Mouse (Mus musculus) midbrain, embryonic 12.5 days (tissue): ENCODE measurements around the gene Erp27. TPM values are rescaled to one million over a fixed set of nuclear protein-coding genes. Genes with fewer than 3 reads are reported as not detected.
"Not testable (repeated sequence)": the region's sequence is repeated elsewhere in the genome, so short reads cannot be mapped to it uniquely, and the experiment has no call there.

ENCODE experiments used
- ATAC-seq: fragments of 200-750 bp; cut with Nextera tagmentation; 2 replicates; pipeline ENCODE4 v1.8.0; 2017; ENCODE audit warnings: low read depth, moderate TSS enrichment, moderate library complexity; ENCODE audit not compliant: low FRiP score
- H3K27ac ChIP-seq: fragments of 300-500 bp; sonication (generic); replicated peaks from 2 replicates; pipeline ENCODE4 v1.5.1; 2016; ENCODE audit warnings: mild to moderate bottlenecking
- H3K27me3 ChIP-seq: fragments of 300-500 bp; sonication (generic); 2 replicates; pipeline ENCODE4 v1.6.1; 2016; ENCODE audit warnings: mild to moderate bottlenecking
- H3K36me3 ChIP-seq: fragments of 300-500 bp; sonication (generic); 2 replicates; pipeline ENCODE4 v1.6.1; 2016
- H3K4me1 ChIP-seq: fragments of 300-500 bp; sonication (generic); 2 replicates; pipeline ENCODE4 v1.6.1; 2016
- H3K4me2 ChIP-seq: fragments of 300-500 bp; sonication (generic); replicated peaks from 2 replicates; pipeline ENCODE4 v1.6.1; 2016; ENCODE audit warnings: mild to moderate bottlenecking, moderate library complexity
- H3K4me3 ChIP-seq: fragments of 300-500 bp; sonication (generic); 2 replicates; pipeline ENCODE4 v1.5.1; 2016; ENCODE audit warnings: mild to moderate bottlenecking
- H3K9ac ChIP-seq: fragments of 300-500 bp; sonication (generic); replicated peaks from 2 replicates; pipeline ENCODE4 v1.6.1; 2016; ENCODE audit warnings: mild to moderate bottlenecking, moderate library complexity
- H3K9me3 ChIP-seq: fragments of 300-500 bp; sonication (generic); 2 replicates; pipeline ENCODE4 v1.6.1; 2016; ENCODE audit warnings: mild to moderate bottlenecking
- WGBS: fragments of 180-500 bp; shearing (Covaris S2); methylation state at CpG from one replicate; pipeline ENCODE4 v1.1.7; 2016; 5-methylcytosine and 5-hydroxymethylcytosine counted together
- polyA plus RNA-seq: library from polyadenylated mRNA; unstranded; fragments of >200 nt; fragmentation: Nextera tagmentation; extraction: Ambion mirVana; gene quantifications from 2 replicates; pipeline ENCODE4 v1.2.1, GENCODE M21; 2016

Erp27 gene
- polyA plus RNA-seq, 1 experiment from 2014 or later = not detected

DNA sequence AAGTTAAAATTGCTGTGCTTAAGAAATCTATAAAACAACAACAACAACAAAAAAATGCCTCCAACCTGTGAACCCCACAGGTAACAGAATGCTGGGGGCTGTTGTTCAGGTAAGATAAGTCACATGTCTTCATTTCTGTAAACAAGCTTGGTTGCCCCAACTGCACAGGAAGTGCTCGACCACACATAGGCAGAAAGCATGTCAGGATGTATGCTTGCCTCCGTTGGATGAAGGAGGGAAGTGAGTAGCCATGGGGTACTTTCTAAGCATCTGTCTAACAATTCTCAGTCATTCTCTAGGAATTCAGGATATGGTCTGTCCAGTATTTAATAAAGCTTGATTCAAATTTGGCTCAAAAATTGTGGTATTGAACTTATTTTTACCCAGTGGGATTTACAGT is 23.0 kb downstream of the Erp27 start:
- WGBS = 90% methylated on average over 2 of the region's 2 CpGs
- Histone ChIP-seq H3K4me2 (no peak overlapping the region), H3K4me1 (no peaks in the 10 kb centered on the region), H3K27me3 (no peaks in the 10 kb centered on the region), H3K9ac (no peak overlapping the region), H3K4me3 (no peak overlapping the region), H3K9me3 (no peaks in the 10 kb centered on the region), H3K27ac (no peak overlapping the region), H3K36me3 (no peaks in the 10 kb centered on the region)
- no peak for ATAC-seq

DNA sequence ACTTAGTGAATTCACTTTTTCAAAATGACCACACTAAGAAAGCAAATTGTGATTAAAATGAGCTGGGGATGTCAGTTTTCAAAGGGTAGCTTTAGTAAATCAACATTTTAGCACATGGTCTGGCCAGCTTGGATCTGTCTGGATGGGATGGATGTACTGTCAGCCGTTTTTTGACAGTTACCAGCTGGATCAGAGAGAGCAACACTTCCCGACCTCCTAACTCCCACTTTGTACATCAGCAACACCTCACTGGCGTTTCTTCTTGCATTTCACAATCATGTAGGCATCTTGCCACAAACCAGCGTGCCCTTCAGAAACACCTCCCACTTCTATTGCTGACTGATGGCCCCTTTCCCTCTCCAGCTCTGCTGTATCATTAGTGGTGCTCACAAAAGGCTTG is 23.8 kb downstream of the Erp27 start:
- H3K27me3 ChIP-seq = no peaks in the 10 kb centered on the region
- no peak overlapping the region for H3K4me2 ChIP-seq
- H3K9me3 ChIP-seq = no peaks in the 10 kb centered on the region
- no peak for ATAC-seq
- no peak overlapping the region for H3K4me3 ChIP-seq
- H3K4me1 ChIP-seq = no peaks in the 10 kb centered on the region
- H3K27ac ChIP-seq = no peak overlapping the region
- WGBS = 76% methylated on average over 4 of the region's 4 CpGs
- no peaks in the 10 kb centered on the region for H3K36me3 ChIP-seq
- no peak overlapping the region for H3K9ac ChIP-seq

DNA sequence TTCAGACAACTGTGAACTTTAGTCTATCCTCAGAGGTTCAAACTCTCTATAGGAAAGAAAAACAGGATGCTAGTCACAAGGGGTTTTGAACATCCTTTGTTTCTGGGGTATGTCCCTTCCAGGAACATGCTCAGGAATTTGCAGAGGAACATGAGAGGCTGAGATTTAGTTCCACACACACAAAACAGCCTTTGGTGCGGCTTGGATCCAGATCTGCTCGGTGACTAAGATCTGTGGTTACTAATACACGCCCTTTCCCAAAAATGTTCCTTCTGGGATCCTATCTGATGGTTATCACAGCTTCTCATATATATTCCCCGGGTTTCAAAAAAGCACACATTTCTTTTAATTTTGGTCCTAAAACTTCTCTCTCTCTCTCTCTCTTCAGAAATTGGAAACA is 24.2 kb downstream of the Erp27 start:
- Histone ChIP-seq H3K4me3 (no peak overlapping the region), H3K36me3 (no peaks in the 10 kb centered on the region), H3K4me1 (no peaks in the 10 kb centered on the region), H3K27me3 (no peaks in the 10 kb centered on the region), H3K27ac (no peak overlapping the region), H3K4me2 (no peak overlapping the region), H3K9ac (no peak overlapping the region), H3K9me3 (no peaks in the 10 kb centered on the region)
- WGBS = 81% methylated on average over 4 of the region's 4 CpGs
- no peak for ATAC-seq

DNA sequence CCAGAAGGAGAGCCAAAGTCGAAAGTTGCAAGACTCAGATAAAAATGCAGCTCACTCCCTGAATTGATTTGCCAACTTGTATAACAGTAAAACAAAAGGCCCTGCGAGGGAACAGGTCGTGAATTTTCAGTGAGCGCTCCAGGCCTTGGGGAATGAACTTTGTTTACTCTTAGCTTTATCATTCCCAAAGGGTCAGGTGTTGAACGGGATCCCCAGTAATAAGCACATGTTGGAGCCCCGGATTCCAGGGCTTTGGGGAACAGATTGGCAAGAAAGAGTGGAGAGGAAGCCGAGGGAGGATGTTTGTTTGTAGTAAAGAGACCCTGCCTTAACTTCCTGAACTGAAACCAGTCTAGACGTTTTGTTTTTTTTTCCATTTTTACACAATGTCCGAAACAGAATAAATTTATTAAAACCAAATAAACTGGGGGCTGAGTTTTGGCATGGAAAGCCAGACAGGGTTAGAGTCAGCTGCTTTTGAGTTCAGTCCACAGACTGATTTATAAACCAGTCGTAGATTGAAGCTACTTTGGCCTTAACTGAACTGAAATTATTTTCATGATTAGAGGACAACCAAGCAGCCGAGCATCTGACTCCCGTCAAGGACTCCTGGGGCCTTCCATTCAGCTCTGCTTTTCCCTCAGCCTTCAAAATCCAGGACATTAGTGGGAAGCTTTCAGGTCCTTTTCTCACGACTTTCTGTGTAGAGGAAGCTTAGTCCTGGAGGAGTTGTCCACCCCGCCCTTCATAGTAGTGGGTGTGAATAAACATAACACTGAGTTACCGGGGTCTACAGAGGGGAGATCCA is 27.2 kb downstream of the Erp27 start:
- no peak for ATAC-seq

DNA sequence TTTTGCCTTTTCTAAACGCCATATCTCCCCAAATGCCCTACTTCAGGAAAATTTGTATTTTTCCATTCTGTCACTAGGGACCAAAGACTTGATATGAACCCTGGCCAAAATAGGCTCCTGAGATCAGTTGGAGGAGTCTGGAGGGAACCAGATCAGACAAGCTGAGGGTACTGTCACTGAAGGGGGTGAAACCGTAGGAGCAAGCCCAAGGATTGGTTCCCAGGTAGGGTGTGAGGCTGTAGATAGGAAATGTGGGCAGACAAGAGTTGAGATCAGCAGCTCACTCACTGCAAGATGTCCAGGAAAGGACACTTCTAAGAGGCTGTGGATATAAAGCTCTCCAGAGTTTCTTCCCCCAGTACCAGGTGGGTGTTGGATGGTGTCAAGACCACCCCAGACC is 30.0 kb downstream of the Erp27 start:
- WGBS = 87% methylated on average over 2 of the region's 2 CpGs

More for the DNA sequence above, 27.2 kb downstream of the Erp27 start:
- H3K9me3 ChIP-seq = no peaks in the 10 kb centered on the region
- H3K27me3 ChIP-seq = no peaks in the 10 kb centered on the region
- H3K4me2 ChIP-seq = no peak overlapping the region
- H3K27ac ChIP-seq = no peak overlapping the region
- no peak overlapping the region for H3K9ac ChIP-seq
- WGBS = 65% methylated on average over 15 of the region's 15 CpGs
- H3K4me1 ChIP-seq = no peaks in the 10 kb centered on the region
- H3K4me3 ChIP-seq = no peak overlapping the region
- no peaks in the 10 kb centered on the region for H3K36me3 ChIP-seq

DNA sequence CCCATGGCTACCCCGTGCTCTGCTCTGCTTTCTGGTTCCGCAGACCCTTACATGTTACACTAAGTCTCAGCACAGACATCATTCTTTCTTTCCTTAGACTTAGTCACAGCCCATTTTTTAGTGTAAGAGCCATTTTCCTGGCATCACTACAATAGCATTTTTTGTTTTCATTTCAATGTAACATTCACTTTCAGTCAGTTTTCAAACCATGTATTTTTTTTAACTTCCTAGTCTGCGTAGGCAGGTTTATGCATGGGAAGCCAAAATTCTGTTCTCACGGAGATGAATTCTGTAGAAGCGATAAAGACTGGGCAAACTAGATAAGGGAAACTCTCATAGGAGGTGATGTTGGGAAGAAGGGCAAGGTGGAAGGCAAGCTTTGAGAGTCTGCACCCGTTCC is 32.4 kb downstream of the Erp27 start:
- no peak overlapping the region for H3K4me2 ChIP-seq
- H3K27ac ChIP-seq = no peak overlapping the region
- no peak overlapping the region for H3K9ac ChIP-seq
- 95% methylated on average over 6 of the region's 6 CpGs for WGBS
- no peaks in the 10 kb centered on the region for H3K4me1 ChIP-seq
- H3K9me3 ChIP-seq = no peaks in the 10 kb centered on the region
- H3K27me3 ChIP-seq = no peaks in the 10 kb centered on the region
- ATAC-seq = no peak
- H3K36me3 ChIP-seq = no peaks in the 10 kb centered on the region
- no peak overlapping the region for H3K4me3 ChIP-seq

More for the DNA sequence above, 30.0 kb downstream of the Erp27 start:
- Histone ChIP-seq H3K4me1 (no peaks in the 10 kb centered on the region), H3K36me3 (no peaks in the 10 kb centered on the region), H3K9me3 (no peaks in the 10 kb centered on the region), H3K4me3 (no peak overlapping the region), H3K4me2 (no peak overlapping the region), H3K27ac (no peak overlapping the region), H3K9ac (no peak overlapping the region), H3K27me3 (no peaks in the 10 kb centered on the region)
- ATAC-seq = no peak

DNA sequence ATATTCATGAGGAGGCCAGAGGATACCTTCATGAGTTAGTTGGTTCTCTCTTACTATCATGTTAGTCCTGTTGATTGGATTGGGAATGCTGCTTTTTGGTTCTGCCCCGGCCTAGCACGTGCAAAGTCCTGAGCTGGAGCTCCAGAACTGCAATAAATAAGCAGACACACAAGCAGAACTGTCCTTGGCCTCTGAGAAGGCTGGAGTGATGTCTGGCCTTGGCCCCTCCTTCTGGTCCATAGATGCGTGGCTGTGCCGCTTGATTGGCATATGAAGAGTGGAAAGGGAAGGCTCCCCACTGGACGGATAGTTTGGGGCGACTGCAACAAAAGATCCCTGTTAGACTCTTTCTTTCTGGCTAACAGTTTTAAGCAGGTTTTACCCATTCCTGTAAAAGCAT is 32.9 kb downstream of the Erp27 start:
- no peak overlapping the region for H3K4me2 ChIP-seq
- H3K27ac ChIP-seq = no peak overlapping the region
- H3K36me3 ChIP-seq = no peaks in the 10 kb centered on the region
- no peak overlapping the region for H3K9ac ChIP-seq
- no peak overlapping the region for H3K4me3 ChIP-seq
- H3K9me3 ChIP-seq = no peaks in the 10 kb centered on the region
- no peak for ATAC-seq
- no peaks in the 10 kb centered on the region for H3K4me1 ChIP-seq
- H3K27me3 ChIP-seq = no peaks in the 10 kb centered on the region
- 86% methylated on average over 6 of the region's 6 CpGs for WGBS

DNA sequence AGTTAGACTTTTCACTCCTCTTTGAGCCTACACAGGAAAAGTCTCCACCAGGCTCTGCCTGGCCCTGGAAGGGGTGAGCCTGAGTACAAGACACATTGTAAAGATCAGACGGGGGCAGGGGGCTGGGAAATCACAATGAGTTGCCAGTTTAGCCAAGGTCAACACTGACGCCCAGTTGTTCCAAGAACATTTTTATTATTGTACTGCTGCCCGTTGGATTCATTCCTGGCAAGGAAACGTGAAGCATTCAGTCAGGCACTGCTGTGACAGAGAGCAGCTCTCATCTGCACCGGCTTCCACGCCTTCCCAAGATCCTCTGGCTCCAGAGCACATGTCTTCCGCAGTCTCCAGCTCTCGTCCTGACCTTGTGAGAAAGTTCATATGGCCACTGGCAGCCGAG is 34.1 kb downstream of the Erp27 start:
- Histone ChIP-seq H3K27ac (no peak overlapping the region), H3K4me1 (no peaks in the 10 kb centered on the region), H3K4me3 (no peak overlapping the region), H3K9me3 (no peaks in the 10 kb centered on the region), H3K9ac (no peak overlapping the region), H3K27me3 (no peaks in the 10 kb centered on the region), H3K4me2 (no peak overlapping the region), H3K36me3 (no peaks in the 10 kb centered on the region)
- WGBS = 78% methylated on average over 9 of the region's 9 CpGs
- no peak for ATAC-seq

DNA sequence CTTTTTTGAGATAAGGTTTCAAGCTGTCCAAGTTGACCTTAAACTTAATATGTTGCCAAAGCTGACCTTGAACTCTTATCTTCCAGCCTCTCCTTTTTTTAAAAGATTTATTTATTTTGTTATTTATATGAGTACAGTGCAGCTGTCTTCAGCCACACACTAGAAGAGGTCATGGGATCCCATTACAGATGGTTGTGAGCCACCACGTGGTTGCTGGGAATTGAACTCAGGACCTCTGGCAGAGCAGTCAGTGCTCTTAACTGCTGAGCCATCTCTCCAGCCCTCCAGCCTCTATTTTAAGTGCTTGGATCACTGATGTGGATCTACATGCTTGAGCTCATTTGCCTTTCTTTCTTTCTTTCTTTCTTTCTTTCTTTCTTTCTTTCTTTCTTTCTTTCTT is 37.2 kb downstream of the Erp27 start:
- not testable (repeated sequence) for H3K9me3 ChIP-seq, H3K27ac ChIP-seq, H3K9ac ChIP-seq, ATAC-seq, H3K4me2 ChIP-seq, H3K27me3 ChIP-seq, H3K4me1 ChIP-seq, H3K4me3 ChIP-seq, H3K36me3 ChIP-seq
- 53% methylated on average over 1 of the region's 1 CpGs for WGBS

DNA sequence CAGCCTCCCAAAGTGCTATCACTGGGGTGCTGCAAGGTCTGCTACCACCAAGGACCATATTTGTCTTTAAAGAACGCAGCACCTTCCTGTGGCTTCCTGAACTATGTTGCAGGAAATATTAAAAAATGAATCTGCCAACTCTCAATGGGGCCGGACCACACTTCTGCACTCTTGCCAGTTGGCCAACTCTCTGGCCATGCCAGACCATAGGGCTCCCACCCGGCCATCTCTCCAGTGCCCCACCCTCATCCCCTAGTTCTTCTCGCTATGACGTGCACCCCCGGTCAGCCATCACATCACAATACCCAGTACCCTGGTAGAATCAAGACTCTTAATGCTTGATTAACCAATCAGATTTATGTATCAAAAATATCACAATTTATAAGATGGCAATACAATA is 38.0 kb downstream of the Erp27 start:
- WGBS = 98% methylated on average over 6 of the region's 6 CpGs
- Histone ChIP-seq H3K4me2 (no peak overlapping the region), H3K27ac (no peak overlapping the region), H3K9me3 (no peaks in the 10 kb centered on the region), H3K27me3 (no peaks in the 10 kb centered on the region), H3K9ac (no peak overlapping the region), H3K4me1 (no peaks in the 10 kb centered on the region), H3K4me3 (no peak overlapping the region), H3K36me3 (no peaks in the 10 kb centered on the region)
- ATAC-seq = no peak

DNA sequence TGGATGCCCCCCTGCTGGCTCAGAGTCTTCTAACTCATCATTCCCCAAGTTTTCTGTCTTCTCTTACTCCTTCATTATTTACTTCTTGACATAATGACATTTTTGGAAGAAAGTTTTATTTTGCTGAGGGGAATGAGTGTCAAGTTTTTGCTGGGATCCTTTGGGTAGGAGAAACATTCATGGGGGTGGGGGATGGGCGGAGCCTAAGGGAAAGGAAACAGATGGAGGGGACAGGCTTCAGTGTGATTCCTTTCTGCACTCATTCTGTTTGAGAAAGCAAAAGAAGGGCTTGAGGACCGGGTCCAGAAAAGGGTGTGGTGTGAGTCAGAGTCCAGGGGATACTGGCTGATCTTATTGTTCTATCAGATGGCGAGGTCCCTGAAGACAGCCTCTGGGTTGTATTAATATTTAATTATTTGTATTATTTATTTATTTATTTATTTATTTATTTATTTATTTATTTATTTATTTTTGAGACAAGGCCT is 38.5 kb downstream of the Erp27 start:
- H3K9me3 ChIP-seq = no peaks in the 10 kb centered on the region
- H3K36me3 ChIP-seq = no peaks in the 10 kb centered on the region
- H3K4me2 ChIP-seq = no peak overlapping the region
- H3K9ac ChIP-seq = no peak overlapping the region
- no peak for ATAC-seq
- 87% methylated on average over 3 of the region's 3 CpGs for WGBS
- no peaks in the 10 kb centered on the region for H3K27me3 ChIP-seq
- H3K4me1 ChIP-seq = no peaks in the 10 kb centered on the region
- no peak overlapping the region for H3K27ac ChIP-seq
- H3K4me3 ChIP-seq = no peak overlapping the region

DNA sequence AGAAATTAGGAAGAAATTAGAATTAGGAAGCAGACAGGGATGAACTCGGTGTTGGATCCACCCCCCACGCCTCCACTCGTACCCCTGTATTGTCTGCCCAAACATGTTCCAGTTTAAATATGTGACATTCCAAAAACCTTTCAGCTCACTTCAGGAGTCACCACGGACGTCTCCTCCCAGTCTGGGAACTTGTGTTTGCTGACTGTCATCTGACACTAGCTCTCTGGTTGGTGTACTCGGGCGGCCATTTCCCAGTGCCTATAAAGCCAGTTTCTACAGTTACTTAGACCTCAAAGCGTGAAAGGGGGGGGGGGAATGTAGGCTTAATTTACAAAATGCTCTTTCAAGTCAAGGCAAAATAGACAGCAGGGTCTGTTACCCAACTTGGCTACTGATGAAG is 40.3 kb downstream of the Erp27 start:
- ATAC-seq = no peak
- H3K27me3 ChIP-seq = no peaks in the 10 kb centered on the region
- H3K27ac ChIP-seq = no peak overlapping the region
- H3K4me2 ChIP-seq = no peak overlapping the region
- no peaks in the 10 kb centered on the region for H3K36me3 ChIP-seq
- H3K4me3 ChIP-seq = no peak overlapping the region
- H3K9me3 ChIP-seq = no peaks in the 10 kb centered on the region
- WGBS = 80% methylated on average over 8 of the region's 8 CpGs
- no peaks in the 10 kb centered on the region for H3K4me1 ChIP-seq
- no peak overlapping the region for H3K9ac ChIP-seq

DNA sequence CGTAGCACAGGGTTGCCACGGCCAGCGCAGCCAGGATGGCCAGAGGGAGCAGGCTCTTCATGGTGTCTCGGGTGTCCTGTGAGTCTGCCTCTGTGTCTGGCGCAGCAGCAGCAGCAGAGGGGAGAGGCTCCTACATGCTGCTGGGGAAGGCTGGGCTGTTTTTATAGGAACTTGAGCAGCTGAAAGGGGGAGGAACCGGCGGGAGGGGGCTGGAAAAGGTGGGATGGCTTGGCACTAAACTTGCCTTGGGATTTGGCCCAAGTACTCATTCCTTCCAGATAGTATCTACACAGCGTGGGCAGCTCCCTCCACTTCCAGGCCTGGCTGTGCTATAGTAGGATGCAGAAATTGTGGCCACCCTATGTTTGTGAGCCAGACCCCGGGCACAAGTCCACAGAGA is 46.3 kb downstream of the Erp27 start, which contains the start of gene Mgp:
Gene Mgp (minus strand): TSS at position 154 of the 400 bp plus-strand sequence.
- H3K27me3 ChIP-seq = no peaks in the 10 kb centered on the region
- no peak within 1 kb of the TSS for H3K4me2 ChIP-seq
- no peaks in the 10 kb centered on the region for H3K4me1 ChIP-seq
- no peak for ATAC-seq
- no peak within 1 kb of the TSS for H3K27ac ChIP-seq
- no peaks in the 10 kb centered on the region for H3K9me3 ChIP-seq
- no peaks in the 10 kb centered on the region for H3K36me3 ChIP-seq
- H3K9ac ChIP-seq = no peak within 1 kb of the TSS
- no peak within 1 kb of the TSS for H3K4me3 ChIP-seq
- 65% methylated on average over 9 of the region's 9 CpGs for WGBS
